Mouse (Mus musculus) CD4-positive, CD25-positive, alpha-beta regulatory T cell, adult 9 weeks (primary cell): Measurements from ENCODE around the gene Plekho1. TPM values are rescaled to one million over a fixed set of nuclear protein-coding genes. Genes with fewer than 3 reads are reported as not detected.

Source experiments
- polyA plus RNA-seq: library from polyadenylated mRNA; unstranded; fragments of 100-300 nt; shearing (Covaris generic); gene quantifications from one replicate; pipeline ENCODE4 v1.2.1, GENCODE M21; 2017

Plekho1 gene
- polyA plus RNA-seq, result 7.7 TPM

GRCm38 (mm10) chr3:95995802-95996428 lies at the start of gene Plekho1:
Gene Plekho1 (minus strand): TSS chr3:95996001.

Other genes with a start within 250 kb of the Plekho1 start
- gene Tars2, start 235.8 kb downstream of the Plekho1 start, polyA plus RNA-seq, result 88.7 TPM
- 16.8 TPM for gene Rprd2, start 177.1 kb downstream of the Plekho1 start, polyA plus RNA-seq
- 77.5 TPM for gene Prpf3, start 140.1 kb downstream of the Plekho1 start, polyA plus RNA-seq
- 281 TPM for gene Mrps21, start 124.5 kb downstream of the Plekho1 start, polyA plus RNA-seq
- gene Ciart, start 113.8 kb downstream of the Plekho1 start, polyA plus RNA-seq, result 8.2 TPM
- gene BC028528, start 104.0 kb downstream of the Plekho1 start, polyA plus RNA-seq, result 0.67 TPM
- gene Aph1a, start 102.0 kb downstream of the Plekho1 start, polyA plus RNA-seq, result 61.7 TPM
- gene Car14, start 91.3 kb downstream of the Plekho1 start, polyA plus RNA-seq, result not detected
- gene Anp32e, start 66.8 kb downstream of the Plekho1 start, polyA plus RNA-seq, result 233 TPM
- 33.7 TPM for gene Vps45, start 62.5 kb upstream of the Plekho1 start, polyA plus RNA-seq
- gene Otud7b, start 108.5 kb upstream of the Plekho1 start, polyA plus RNA-seq, result 21.2 TPM
- 4.4 TPM for gene Mtmr11, start 166.0 kb upstream of the Plekho1 start, polyA plus RNA-seq
- gene Sf3b4, start 176.3 kb upstream of the Plekho1 start, polyA plus RNA-seq, result 173 TPM
- gene Sv2a, start 185.2 kb upstream of the Plekho1 start, polyA plus RNA-seq, result 5.8 TPM
- gene Bola1, start 223.7 kb upstream of the Plekho1 start, polyA plus RNA-seq, result 36.5 TPM
- gene Hist2h2ab, start 223.9 kb upstream of the Plekho1 start, polyA plus RNA-seq, result not detected
- 4.9 TPM for gene Hist2h2ac, start 224.9 kb upstream of the Plekho1 start, polyA plus RNA-seq
- 4.0 TPM for gene Hist2h2be, start 225.1 kb upstream of the Plekho1 start, polyA plus RNA-seq
- not detected for gene Hist2h3c2, start 243.1 kb upstream of the Plekho1 start, polyA plus RNA-seq
- gene Hist2h2aa2, start 244.3 kb upstream of the Plekho1 start, polyA plus RNA-seq, result 24.7 TPM
- gene Hist2h2aa1, start 249.5 kb upstream of the Plekho1 start, polyA plus RNA-seq, result not detected